Mouse (Mus musculus): ENCODE measurements around the gene Slc9c1. TPM values are rescaled to one million over a fixed set of nuclear protein-coding genes. Genes with fewer than 3 reads are reported as not detected.
A peak's percentile ranks its signal among the peaks of the same experiment; 100 is the strongest.
"Not testable (repeated sequence)": the region's sequence is repeated elsewhere in the genome, so short reads cannot be mapped to it uniquely, and the experiment has no call there.

Gene Slc9c1
- not detected for total RNA-seq (2021)
- long read RNA-seq, experiment 1: 0 reads
- long read RNA-seq, experiment 2: 0 reads

DNA sequence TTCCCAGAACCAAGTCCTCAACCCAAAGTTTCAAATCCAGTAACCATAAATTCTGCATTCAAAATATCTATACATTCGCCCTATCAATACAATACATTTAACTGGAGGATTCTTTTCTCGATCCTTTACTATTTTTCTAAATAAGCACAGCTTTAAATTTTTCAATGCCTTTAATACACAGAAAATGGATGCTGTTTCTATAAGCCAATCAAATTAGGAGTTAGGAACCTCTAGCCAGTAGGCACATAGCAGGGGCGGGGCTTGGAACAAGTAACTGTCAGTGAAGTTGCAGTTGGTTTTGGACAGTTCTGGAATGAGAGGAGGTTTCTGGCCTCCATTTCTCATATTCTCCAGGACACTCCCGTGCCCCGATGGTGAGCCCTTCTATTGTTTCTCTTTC lies at the start of gene Slc9c1:
TSS of gene Slc9c1 (plus strand) at position 301 of the 400 bp plus-strand sequence.
- DNase-seq: no peak
- intact Hi-C loops (cut with DNase I; ENCODE audit: low total_unique reads): no loop called here

DNA sequence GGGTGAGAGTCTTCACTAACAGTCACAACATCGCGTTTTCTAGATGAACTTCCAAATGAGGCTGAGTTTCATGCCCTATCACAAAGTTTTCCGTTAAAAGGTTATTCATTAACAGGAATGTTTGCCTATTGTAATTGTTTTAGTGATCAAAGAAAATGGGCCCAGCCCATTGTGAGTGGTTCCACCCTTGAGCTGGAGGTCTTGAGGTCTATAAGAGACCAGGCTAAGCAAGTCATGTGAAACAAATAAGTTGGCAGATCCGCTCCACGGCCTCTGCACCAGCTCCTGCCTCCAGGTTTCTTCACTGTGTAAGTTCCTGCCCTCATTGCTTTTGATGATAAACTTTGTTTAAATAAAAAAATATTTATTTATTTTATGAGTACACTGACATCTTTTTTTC lies 42.2 kb upstream of the Slc9c1 start, which contains the start of gene Gm609:
TSS of gene Gm609 (minus strand) at position 43 of the 400 bp plus-strand sequence.
- no peak for DNase-seq
- intact Hi-C loops (cut with DNase I; ENCODE audit: low total_unique reads): no loop called here

DNA sequence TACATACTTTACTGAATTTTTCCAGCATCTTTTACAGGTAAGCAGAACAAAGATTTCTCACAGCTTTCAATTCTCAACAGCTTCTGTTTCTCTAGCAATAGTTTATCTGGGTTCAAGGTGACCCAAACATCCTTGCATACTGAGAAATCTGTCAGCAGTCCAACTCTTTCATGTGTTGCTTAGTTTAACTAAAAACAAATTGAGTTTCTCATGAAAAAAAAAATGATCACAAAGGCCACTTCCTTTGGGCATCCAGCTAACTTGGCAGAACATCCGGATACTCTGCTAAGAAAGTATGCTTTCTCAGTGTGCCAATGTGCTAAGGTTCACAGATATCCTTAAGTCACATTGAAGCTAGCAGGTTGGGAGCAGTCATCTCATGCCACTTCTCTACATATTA lies 39.8 kb upstream of the Slc9c1 start:
- intact Hi-C loops (cut with DNase I; ENCODE audit: low total_unique reads): no loop called here

DNA sequence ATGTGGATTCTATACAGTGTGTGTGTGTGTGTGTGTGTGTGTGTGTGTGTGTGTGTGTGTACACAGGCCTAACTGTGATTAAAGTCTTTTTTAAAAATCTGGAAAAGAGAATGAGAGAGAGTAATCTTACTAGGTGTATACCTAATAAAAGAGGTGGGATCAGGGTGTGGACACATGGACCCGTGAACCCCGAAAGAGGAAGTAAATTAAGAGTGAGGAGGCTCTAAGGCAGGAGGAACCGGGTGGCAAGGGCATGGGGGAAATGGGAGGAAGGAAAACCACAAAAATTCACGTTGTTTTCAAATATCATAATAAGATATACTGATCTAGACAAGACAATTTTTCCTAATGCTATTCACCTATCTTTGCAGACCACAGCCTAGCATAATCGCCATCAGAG lies 9.6 kb upstream of the Slc9c1 start:
- DNase-seq: no peak
- intact Hi-C loops (cut with DNase I; ENCODE audit: low total_unique reads): no loop called here

More for the DNA sequence above, 39.8 kb upstream of the Slc9c1 start:
- no peak for DNase-seq

DNA sequence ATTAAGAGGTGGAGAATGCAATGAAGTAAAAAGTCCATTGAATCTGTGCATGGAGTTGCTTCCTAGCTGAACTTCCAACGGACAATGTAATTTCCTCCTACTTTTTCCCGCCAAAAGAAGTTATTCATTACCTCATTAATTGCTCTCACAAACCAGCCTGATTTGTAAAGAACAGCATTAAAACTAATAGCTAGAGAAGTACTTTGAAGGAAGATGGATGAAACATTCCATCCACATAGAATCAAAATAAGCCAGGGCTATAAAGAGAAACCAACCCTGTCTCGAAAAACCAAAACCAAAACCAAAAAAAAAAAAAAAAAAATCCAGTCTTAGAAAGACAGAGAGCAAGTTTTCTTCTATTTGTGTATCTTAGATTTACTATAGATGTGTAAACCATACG lies 3.2 kb upstream of the Slc9c1 start, which contains the start of gene Gm17783:
TSS of gene Gm17783 (minus strand) at position 101 of the 400 bp plus-strand sequence.
- intact Hi-C loops (cut with DNase I; ENCODE audit: low total_unique reads): no loop called here
- DNase-seq: no peak

DNA sequence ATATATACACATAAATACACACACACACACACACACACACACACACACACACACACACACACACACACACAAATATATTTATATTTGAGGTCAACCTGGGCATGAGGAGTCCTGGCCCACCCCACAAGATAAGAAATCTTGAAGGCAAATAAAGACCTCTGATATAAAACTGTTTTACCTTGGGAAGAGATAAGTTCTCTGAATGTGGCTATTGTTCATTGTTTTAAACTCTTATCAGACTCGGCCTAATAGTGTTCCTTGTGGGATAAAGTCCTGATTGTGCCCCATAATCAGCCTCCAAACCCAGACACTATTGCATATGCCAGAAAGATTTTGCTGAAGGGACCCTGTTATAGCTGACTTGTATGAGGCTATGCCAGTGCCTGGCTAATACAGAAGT lies 3.2 kb downstream of the Slc9c1 start:
- intact Hi-C loops (cut with DNase I; ENCODE audit: low total_unique reads); DNase-seq: not testable (repeated sequence)

DNA sequence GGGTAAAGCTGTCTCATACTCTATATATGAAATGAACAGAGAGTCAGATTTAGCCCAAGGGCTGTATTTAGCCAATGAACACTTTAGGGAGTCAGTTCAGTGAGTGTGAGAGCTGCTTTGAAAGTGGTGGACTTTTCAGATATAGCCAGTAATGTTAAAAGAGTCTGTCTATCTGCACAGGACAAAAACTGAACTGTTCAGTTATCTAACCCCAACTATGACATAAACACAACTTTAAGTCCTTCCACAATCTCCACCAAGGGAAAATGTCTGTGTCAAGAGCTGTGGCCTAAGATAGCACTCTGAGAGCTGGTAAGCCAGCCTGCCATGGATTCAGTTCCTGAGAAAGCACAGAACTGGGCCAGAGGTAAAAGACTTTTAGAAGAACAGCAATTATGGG lies 7.0 kb downstream of the Slc9c1 start:
- DNase-seq: no peak
- intact Hi-C loops (cut with DNase I; ENCODE audit: low total_unique reads): no loop called here

DNA sequence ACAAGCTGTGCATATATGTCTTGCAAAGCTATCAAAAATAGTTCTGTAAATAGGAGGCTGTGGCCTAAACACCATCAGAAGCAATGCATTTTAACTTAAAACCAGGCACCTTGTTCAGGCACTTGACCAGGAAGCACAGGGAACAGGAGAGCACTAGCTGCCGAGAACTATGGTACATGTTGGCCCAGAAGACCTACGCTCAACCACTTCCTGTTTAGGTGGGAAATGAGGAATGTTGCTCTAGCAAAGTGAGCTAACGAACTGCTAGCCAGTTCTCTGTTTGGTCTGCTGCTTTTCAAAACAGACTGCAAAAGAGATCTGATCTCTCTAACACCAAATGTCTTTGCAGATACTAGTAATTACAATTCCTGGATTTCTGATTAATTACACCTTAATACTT lies 9.2 kb downstream of the Slc9c1 start:
- intact Hi-C loops (cut with DNase I; ENCODE audit: low total_unique reads): no loop called here

DNA sequence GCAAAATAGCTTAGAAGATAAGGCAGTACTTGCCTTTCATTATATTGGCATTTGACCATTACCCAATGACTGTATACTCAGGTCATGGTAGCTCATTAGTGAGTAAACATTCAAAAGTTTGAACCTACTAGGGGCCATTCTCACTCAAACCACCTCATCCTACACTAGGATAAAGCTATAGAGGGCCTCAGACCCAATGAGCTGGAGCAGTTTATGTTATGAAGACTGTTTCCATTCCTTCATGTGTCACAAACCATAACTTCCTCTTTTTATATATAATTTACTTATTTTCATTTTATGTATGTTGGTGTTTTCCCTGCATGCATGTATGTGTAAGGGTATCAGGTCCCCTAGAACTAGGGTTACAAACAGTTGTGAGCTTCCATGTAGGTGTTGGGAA lies 12.9 kb downstream of the Slc9c1 start:
- DNase-seq: no peak
- intact Hi-C loops (cut with DNase I; ENCODE audit: low total_unique reads): no loop called here

More for the DNA sequence above, 9.2 kb downstream of the Slc9c1 start:
- DNase-seq: no peak

DNA sequence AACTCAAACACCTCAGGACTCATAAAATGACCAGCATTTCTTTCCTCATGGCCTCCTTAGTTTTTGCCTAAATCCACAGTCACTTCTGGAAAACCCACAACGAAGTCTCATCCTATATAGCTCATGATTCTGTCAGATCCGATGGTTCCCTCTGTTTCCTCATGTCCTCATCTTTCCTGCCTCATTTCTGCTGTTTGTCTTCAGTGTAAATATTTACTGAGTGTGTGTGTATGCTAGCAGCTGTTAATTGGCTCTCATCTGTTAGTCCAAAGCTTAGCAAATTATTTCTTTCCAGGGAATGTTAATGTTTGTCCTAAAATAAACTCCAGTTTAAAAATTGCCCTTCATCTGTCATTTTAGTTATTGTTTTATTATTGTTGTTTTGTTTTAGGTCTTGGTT lies 16.5 kb downstream of the Slc9c1 start:
- no peak for DNase-seq
- intact Hi-C loops (cut with DNase I; ENCODE audit: low total_unique reads): no loop called here

DNA sequence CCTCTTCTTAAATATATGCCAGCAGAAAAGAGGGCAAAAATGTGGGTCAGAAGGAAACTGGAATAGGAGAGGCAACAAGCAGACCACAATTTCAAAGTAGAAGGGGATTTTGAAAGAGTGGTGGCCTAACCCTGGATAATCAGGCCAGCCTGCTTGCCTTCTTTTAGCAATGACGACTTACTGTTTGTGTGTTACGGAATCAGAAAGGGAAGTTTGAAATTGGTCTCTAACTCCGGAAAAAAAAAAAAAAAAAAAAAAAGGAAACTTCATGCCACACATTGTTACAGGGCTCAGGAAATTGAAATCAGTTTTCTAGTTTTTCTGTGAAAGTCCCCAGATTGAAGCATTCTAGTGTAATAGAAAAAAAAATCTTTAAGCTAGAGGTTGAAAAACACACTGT lies 26.6 kb downstream of the Slc9c1 start:
- intact Hi-C loops (cut with DNase I; ENCODE audit: low total_unique reads): no loop called here
- DNase-seq: no peak

DNA sequence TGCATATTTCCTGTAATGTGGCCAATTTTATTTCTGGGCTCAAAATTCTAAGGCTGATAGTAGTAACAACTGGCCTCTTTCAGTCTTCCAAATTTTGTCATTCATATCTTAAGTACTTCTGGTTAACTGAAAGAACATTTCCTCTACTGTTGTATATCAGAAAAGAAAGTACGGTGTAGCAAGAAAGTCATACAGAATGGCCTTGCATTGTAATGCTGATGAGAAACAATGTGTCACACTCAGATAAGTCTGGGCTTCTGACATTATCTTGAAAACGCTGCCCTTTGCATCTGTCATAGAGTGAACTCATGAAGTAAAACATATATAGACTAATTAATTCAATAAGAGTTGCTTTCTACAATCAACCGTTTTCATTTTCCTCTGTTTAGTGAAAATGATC lies 37.2 kb downstream of the Slc9c1 start:
- intact Hi-C loops (cut with DNase I; ENCODE audit: low total_unique reads): no loop called here
- no peak for DNase-seq

DNA sequence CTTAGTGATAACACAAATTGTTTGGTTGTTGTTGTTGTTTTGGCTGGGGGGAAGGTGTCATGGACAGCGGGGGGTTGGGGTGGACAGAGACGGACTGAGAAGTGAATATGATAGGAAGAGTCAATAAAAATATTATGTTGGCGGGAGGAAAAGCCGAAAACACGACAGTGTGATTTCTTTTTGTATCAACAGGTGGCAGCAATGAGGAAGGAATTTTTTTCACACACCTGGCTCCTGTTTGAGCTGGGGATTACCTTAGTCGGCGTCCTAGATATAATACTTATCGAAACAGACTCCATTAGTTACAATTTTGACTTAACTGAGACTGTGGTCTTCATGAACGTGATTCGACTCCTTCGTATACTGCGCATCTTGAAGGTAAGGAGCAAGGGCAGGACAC lies 44.8 kb downstream of the Slc9c1 start:
- DNase-seq: no peak
- intact Hi-C loops (cut with DNase I; ENCODE audit: low total_unique reads): no loop called here

DNA sequence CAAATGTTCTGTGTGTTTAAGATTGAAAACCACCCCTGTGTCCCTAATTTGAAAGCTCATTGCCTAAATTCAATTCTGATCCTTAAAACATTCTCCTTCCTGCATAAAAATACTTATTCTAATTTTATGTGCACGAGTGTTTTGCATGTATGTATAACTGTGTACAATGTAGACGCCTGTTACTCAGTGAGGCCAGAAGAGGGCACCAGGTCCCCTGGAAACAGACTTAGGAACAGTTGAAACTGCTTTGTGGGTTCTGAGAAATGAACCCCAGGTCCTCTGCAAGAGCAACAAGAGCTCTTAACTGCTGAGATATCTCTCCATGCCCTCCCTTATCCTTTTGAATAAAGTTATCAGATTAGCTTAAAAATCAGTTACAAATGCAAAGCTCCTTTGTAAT lies 47.4 kb downstream of the Slc9c1 start:
- intact Hi-C loops (cut with DNase I; ENCODE audit: low total_unique reads): no loop called here
- DNase-seq: no peak

DNA sequence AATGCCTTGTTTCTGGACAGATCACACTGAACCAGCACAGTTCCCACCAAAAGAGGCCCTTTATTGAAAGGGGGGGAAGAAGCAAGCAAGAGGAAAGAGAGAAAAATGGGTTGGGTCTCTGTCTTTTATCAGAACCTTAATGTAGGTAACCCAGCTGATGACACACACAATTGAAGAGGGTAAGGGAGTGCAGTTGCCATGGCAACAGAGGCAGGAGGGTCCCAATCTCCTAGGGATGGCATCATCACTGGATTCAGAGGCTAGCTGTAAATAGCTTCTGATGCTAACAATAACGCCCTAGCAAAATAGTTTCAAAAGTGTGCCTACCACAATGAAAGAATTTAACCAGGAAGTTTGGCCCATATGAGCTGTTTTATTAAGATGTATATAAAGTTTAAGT lies 58.5 kb downstream of the Slc9c1 start:
- intact Hi-C loops (cut with DNase I; ENCODE audit: low total_unique reads): no loop called here
- DNase-seq: no peak

DNA sequence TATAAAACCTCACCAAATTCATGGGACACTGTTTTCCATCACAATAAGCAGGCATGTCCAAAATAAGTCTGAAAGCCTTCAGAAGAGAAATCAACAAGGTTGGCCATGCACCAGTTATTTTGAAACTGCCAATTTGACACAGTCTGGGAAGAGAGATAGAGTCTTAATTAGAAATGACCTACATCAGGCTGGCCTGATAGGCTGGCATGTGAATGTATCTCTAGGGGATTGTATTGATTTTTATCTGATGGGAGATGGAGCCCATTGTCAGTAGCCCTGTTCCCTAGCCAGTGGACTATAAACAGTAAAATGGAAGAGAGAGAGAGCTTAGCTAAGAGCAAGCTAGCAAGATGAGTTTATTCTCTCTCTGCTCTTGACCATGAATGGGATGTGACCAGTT lies 60.4 kb downstream of the Slc9c1 start:
- DNase-seq: no peak
- intact Hi-C loops (cut with DNase I; ENCODE audit: low total_unique reads): no loop called here

DNA sequence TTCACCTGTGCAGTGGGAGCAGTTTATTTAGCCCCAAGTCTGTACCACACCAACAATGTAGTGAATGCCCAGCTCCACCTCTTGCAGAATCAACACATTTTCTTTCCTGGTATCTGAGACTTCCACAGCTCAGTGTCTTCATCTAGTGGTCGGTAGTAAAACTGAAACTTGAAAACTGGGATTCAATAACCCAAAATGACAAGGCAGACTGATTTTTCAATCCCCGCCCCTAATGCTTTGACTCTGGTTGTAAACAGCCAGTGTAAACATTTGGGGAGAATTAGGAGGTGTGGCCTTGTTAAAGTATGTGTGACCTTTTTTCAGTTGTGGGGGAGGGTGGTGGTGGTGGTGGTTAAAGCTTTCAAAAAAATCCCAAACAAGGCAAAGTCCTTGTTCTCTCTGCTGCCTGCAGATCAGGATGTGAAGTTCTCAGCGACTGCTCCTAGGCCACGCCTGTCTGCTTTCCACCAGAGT lies 73.4 kb downstream of the Slc9c1 start:
- DNase-seq: no peak

DNA sequence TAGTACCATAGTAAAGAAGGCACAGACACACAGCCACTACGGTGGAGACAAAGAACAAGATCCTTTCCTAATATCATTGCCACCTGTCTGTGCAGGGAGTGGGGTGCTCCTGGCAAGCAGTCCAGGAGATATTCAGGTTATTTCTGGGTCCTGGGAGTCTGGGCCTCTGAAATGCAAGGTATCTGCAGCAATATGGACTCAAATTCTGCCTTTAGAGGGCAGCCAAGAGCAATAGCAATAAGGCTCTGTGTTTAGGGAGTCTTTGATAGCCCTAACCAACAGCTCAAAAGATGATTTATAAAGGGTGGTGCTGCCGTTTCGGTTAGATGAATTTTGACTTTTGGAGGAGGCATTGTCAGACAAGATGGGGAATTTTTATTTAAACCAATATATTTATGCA lies 74.2 kb downstream of the Slc9c1 start:
- intact Hi-C loops (cut with DNase I; ENCODE audit: low total_unique reads): no loop called here
- peak; percentile 4 for DNase-seq

More for the DNA sequence above, 73.4 kb downstream of the Slc9c1 start:
- intact Hi-C loops (cut with DNase I; ENCODE audit: low total_unique reads): no loop called here

DNA sequence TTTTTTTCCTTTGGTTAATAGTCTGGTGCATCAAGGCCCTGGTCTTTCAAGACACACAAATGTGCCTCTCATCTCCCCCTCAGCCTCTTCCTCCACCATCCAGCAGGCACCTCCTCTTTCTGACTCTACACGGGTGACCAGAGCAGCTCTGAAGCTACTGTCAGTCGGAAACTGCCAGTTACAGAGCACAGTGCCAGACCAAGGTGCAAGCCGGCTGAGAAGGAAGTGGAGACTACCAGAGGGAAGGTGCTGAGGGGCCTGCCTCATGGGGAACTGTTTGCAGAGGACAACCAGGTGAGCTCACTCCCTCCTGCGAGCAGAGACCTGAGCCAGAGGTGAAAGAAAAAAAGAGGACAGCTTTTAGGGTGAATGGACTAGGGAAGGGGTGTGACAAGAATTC lies 75.2 kb downstream of the Slc9c1 start, which contains the start of gene Gcsam:
TSS of gene Gcsam (plus strand) at position 114 of the 400 bp plus-strand sequence.
- intact Hi-C loops (cut with DNase I; ENCODE audit: low total_unique reads): no loop called here

DNA sequence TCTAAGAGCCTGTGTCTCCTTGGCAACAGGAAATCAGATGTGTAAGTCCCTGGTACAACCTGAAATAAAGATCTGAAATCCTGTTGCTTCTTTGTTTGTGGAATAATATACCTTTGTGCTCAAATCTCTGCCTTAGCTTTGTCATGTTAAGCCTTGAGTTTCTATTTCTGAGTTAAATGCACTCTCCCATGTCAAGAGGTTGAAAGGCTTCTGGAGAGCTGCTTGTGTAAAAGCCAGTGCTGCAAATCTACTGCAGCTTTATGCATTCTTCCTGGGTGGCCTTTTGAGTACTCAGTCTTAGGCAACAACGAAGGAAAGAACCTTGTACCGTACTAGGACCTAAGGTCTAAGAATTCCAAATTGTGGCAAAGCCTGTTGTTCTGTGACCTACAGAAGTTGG lies 78.1 kb downstream of the Slc9c1 start:
- intact Hi-C loops (cut with DNase I; ENCODE audit: low total_unique reads): no loop called here
- no peak for DNase-seq

More for the DNA sequence above, 75.2 kb downstream of the Slc9c1 start, which contains the start of gene Gcsam:
- no peak for DNase-seq

DNA sequence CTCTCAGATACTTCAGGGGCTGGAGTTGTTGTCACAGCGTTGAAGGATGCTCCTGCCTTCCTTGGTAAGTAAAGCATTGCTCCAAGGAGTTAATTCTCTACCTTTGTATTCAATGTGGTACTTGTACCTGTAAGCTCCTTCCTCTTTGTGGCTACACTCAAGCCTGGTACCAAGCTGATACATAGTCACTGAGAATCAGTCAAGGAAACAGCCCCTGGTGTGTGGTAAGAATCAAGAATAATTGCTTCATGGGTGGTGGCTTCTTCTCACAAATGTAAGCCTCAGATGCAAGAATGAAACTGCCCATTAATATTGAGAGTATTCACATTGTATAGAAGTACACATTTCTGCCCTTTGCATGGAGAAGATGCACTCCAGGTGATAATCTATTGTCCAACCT lies 80.8 kb downstream of the Slc9c1 start:
- no peak for DNase-seq
- intact Hi-C loops (cut with DNase I; ENCODE audit: low total_unique reads): no loop called here

Measured in gastrocnemius, postnatal 14 days (tissue).